Mouse (Mus musculus) CD8-positive naive resting alpha-beta T cell, adult 2 months (primary cell): ENCODE results near the gene Sema7a.
A peak's percentile ranks its signal among the peaks of the same experiment; 100 is the strongest.

ENCODE experiments used
- DNase-seq, 2 experiments: peaks; one replicate each; pipeline ENCODE4 v3.0.0; 2022; ENCODE audit warnings: low read depth in 2 of 2, low spot score in 2 of 2

The Sema7a gene

DNA sequence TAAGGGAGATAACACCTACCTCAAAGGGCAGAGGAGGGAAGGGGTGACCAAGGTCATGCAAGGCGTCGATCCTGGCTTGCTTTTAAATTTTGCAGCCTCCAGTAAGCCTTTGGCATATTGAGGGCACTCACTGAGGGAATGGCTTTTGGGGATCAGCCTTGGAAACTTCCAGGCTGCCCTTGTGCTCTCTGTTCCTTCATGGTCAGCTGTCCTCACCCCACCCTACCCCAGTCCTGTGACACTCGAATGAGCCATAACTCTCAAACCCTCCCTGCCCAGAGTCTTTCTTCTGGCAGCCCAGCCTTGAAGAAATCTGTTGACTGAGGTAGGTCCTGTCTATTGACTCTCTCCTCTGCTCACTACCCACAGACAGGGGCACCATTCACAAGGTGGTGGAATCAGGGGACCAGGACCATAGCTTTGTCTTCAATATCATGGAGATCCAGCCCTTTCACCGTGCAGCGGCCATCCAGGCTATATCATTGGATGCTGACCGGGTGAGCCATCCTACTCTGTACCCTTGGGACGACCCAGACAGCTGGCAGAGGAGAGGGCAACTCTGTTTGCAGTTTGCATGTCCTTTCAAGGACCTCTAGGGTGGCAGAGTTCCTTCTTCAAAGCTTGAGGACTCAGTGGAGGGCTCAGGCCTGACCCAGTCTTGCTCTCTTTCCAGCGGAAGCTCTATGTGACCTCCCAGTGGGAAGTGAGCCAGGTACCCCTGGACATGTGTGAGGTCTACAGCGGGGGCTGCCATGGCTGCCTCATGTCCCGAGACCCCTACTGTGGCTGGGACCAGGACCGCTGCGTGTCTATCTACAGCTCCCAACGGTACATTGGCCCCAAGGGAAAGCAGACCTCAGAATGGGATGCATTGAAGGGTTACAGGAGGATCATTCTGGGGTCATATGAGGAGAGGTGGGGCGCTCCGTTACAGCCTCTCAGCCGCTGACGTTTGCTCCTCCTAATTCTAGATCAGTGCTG is 20.3 kb downstream of the Sema7a start:
- DNase-seq: no peak

- DNase-seq: no peak
Observed at GRCm38 (mm10) chr9:57961226-57961625, 21.3 kb downstream of the Sema7a start.

- DNase-seq: no peak
Observed at GRCm38 (mm10) chr9:57961863-57962778, 22.2 kb downstream of the Sema7a start.

DNA sequence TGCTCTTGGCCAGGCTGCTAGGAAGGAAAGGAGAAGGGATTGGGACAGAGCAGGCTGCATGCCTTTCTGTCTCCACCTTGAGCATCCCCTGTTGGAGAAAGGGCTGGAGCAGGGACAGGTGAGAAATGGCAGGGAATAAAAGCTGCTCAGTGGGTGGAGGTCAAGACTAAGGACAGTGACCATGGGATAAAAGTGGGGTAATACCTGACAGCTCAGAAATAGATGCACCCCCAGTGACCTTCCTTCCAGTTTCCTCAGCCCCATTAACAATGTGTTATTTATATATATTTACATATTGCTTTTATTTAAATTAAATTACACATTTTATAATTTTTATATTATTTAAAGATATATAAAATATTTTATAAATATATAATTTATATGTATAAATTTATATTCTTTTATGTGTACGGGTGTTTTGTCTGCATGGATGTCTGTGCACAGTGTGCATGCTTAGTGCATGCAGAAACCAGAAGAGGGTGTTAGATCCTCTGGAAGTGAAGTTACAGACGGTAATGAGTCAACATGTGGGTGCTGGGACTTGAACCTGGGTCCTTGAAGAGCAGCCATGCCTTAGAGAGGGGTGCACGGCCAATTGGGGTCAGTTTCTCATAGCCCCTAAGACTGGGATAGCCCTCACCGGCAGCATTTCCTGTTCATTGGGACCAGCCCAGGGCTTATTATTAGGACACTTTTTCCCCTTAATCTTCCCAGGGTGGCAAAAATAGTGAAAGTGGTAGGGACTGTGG is 23.5 kb downstream of the Sema7a start:
- DNase-seq: no peak

GRCm38 (mm10) chr9:57963998-57964395 is 24.1 kb downstream of the Sema7a start:
- DNase-seq: no peak

GRCm38 (mm10) chr9:57964528-57965250 is 24.8 kb downstream of the Sema7a start:
- DNase-seq: no peak

GRCm38 (mm10) chr9:57965281-57966185 is 25.6 kb downstream of the Sema7a start:
- DNase-seq: no peak

DNA sequence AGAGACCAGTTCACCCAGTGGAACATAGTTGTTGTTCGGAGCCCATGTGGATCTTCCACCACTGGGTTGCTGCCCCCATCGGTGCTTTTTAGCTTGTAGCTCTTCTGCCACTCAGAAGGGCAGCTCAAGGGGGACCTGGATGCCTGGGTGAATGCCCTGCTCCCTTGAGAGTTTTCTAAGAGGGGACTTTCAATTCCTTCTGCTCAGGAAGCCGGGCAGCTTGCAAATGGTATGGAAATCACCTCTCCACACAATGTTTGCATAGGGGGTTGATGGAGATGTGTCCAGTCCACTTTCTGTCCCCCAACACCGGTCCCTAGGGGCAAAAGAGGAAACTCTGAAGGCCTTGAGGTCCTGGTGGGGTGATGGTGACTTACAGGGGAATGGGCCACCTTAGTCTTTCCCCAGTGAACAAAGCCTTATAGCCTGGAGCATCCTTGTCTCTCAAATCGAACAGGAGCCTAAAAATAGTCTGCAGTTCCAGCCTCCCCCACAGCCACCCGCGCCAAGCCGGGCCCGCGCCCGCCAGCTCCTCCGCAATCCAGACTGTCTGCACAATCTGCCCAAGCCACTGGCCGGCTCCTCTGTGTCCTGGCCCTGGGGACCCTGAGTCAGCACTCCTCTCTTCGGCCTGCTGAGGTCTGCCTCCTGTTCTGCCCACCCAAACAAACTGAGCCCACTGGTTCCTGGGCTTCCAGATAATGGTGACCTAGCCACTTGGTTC is 27.5 kb downstream of the Sema7a start:
- DNase-seq: no peak

- DNase-seq: no peak
Observed at GRCm38 (mm10) chr9:57968166-57968771, 28.4 kb downstream of the Sema7a start.

- DNase-seq: no peak
Observed at GRCm38 (mm10) chr9:57968783-57969542, 29.1 kb downstream of the Sema7a start.

DNA sequence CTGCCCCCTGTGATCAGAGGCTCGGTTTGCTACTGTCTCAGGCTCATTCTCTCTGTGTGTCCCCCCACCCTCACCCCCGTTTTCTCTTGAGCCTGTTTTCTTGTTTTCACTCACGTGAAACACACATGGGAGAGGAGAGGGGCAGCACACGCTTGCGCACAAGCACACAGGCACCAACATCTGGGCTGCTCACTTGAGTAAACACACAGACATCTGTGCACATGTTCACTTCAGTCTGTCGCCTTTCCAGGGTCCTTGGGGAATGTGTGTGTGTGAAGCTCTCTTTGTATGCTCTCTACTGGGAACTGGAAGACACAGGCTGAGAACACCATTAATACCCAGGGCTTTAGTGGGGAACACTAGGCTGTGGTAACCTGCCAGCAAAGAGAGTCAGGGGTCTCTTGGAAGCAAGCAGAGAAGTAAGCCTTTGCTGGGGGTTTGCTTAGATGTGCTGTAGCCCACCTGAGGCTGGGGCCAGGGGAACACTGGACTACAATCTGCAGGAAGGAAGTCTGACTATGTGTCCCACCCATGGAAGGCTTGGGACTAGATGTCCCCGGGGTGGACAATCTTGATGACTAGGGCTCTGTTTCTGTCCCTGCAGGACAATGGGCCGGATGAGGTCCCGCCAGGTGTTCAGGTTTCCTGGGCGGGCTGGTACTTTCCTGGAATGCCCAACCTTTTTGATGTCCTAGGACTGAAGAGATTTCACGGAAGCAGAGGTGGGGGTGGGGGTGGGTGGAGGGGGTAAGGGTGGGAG is 30.0 kb downstream of the Sema7a start:
- DNase-seq: no peak

GRCm38 (mm10) chr9:57971413-57971812 is 31.5 kb downstream of the Sema7a start:
- no peak for DNase-seq

- peak; percentile 30 to 52 for DNase-seq
Observed at GRCm38 (mm10) chr9:57972141-57972591, 32.3 kb downstream of the Sema7a start.

DNA sequence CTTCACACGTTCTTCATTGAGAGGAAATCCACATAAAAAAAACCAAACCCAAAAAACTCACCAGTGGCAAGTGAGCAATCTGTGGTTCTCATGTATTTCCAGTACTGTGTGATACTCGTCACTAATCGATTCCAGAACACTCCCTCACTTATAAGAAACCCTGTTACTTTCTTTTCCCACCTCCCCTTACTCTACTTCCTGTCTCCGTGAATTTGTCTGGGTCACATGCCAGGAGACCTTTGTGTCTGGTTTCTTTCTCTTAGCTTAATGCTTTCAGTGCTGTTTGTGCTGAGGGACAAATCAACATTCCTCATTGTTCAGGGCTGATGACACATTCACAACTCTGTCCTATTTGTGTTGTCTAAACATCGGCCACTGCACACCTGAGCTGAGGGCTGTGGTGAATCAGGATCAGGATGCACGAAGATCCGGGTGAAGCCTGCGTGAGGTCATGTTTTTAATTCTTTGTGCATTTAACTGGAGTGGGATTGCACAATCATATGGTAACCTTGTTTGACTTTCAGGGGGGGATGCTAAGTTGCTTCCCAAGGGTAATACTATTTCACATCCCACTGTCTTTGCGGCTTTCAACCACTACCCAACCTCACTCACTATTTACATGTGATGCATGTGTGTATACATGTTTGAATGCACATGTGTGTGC is 33.0 kb downstream of the Sema7a start:
- DNase-seq: no peak

DNA sequence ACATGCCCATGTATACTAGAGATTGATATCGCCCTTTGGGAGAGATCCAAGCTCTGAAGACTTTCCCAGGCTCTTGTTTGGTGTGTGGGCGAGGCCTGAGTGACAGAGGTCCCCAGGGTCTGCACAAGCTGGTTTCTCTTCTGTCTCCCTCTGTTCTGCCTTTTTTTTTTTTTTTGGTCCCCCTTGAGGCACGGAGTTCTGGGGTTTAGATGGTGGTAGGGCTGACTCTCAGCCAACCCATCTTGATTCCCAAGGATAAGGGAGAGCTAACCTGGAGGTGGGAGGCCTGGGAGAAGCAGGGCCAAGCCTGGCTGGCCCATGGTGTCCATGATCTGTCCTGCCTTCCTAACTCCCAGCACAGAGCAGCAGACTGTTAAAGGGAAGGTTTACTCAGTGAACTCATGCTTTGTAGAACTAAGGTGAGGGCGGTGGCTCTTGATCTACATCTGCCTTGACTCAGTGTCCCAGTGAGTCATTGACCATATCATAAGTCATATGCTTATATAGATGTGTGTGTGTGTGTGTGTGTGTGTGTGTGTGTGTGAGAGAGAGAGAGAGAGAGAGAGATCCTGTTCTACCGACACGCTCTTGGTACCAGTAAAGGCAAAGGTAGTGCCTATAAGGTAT is 33.6 kb downstream of the Sema7a start:
- no peak for DNase-seq

DNA sequence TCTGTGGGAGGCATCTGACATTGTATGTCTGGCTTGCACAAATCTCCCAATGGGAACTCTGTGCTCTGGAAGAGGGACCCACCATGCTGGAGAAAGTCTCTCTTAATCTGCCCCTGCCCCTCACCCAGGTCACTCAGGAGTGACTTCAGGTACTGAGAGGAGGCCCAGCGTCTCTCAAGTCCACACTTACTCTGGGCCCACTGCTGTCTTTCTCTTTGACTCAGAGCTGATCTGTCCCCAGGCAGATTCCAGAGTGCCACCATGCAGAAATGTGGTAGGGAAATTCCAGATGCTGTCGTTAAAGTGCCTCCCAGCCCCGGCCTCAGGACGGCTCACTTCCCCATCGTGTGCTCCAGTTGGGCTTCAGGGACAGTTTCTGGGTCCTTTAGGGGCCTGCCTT is 34.3 kb downstream of the Sema7a start:
- DNase-seq: no peak
